ENCODE assay signal across 9 mouse cellular contexts in the genomic region with DNA sequence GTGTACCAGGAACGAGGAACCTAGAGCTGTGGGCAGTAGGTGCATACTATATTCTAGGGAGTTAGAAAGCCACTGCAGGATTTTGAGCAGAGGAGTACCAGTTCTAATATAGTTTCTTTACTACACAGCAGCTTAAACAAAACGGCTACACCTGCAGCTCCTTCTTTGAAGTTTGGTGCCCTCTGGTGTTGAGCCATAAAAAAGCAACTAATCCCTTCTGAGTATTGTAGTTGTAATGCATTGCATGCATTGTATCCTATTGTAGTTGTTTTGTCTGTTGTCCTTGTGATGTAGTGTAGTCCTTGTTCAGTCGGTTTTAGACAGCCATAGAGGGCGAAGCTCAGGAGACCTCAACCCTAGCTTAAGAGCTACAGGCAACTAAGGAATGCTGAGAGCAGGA.
DNase-seq lines count a peak whose midpoint lies in the region; ATAC-seq and TF ChIP-seq lines count a peak whose summit lies in the region.
"Had no signal": no experiment of that assay in that cellular context is flagged by ENCODE, and none has a peak within 500 bp of the region (broad histone marks: within the 10 kb centered on the region; RNA-seq: fewer than 3 reads in every experiment).

No protein-coding gene starts in this region.

- H3K4me3 ChIP-seq in kidney, adult 2 months (ENCODE audit: insufficient read depth, low read depth, low read length) = no peak overlapping the region
- H3K4me3 ChIP-seq in hindbrain, embryonic 16.5 days (ENCODE audit: low read length) = no peak overlapping the region
- no peak overlapping the region for H3K4me3 ChIP-seq in midbrain, embryonic 16.5 days (ENCODE audit: low read depth, low read length)
- no peak overlapping the region for H3K4me3 ChIP-seq in stomach, embryonic 15.5 days (replicated peaks)
- H3K4me3 ChIP-seq: myocyte had no signal

- intact Hi-C loops in left cerebral cortex, postnatal 10 days (cut with DNase I) = loop anchor here (2.0 to 10.0 kb wide), 4 partner anchors 106 to 512 kb away; no protein-coding TSS in a partner anchor

- H3K27ac ChIP-seq in kidney, adult 2 months (ENCODE audit: insufficient read depth, low read depth, low read length) = no peak overlapping the region
- H3K27ac ChIP-seq in hindbrain, embryonic 16.5 days (ENCODE audit: low read depth, low read length) = no peak overlapping the region
- peak overlapping the region; percentile 49 for H3K27ac ChIP-seq in midbrain, embryonic 16.5 days (ENCODE audit: low read length)
- no peak overlapping the region for H3K27ac ChIP-seq in stomach, embryonic 15.5 days

- H3K36me3 ChIP-seq in kidney, adult 2 months (ENCODE audit: control insufficient read depth, insufficient read depth, low read length) = peaks cover 4% of the 10 kb centered on the region
- peaks cover 12% of the 10 kb centered on the region for H3K36me3 ChIP-seq in hindbrain, embryonic 16.5 days (ENCODE audit: control insufficient read depth, insufficient read depth, low read length)
- peaks cover 3% of the 10 kb centered on the region; the same call in 1 of the 2 replicates for H3K36me3 ChIP-seq in midbrain, embryonic 16.5 days (ENCODE audit: control insufficient read depth, insufficient read depth, low read length)
- peaks cover 13% of the 10 kb centered on the region; the same call in 1 of the 2 replicates for H3K36me3 ChIP-seq in stomach, embryonic 15.5 days

- TF ChIP-seq CTCF in kidney, adult 2 months (conservative IDR thresholded peaks at IDR 0.05; ENCODE audit: insufficient read depth, insufficient read length, low read depth, low read length) = 0 out of 2 replicates have a peak, but pooled peaks have one; percentile 21

- no peak overlapping the region for H3K9ac ChIP-seq in hindbrain, embryonic 16.5 days (ENCODE audit: low read depth, low read length)
- H3K9ac ChIP-seq in midbrain, embryonic 16.5 days (ENCODE audit: low read depth, low read length) = no peak overlapping the region
- no peak overlapping the region for H3K9ac ChIP-seq in stomach, embryonic 15.5 days

- H3K4me1 ChIP-seq in kidney, adult 2 months (ENCODE audit: control insufficient read depth, insufficient read depth, low read length) = no peaks in the 10 kb centered on the region
- H3K4me1 ChIP-seq in hindbrain, embryonic 16.5 days (ENCODE audit: control insufficient read depth, insufficient read depth, low read depth, low read length) = peaks cover 3% of the 10 kb centered on the region
- peaks cover 10% of the 10 kb centered on the region for H3K4me1 ChIP-seq in midbrain, embryonic 16.5 days (ENCODE audit: control insufficient read depth, insufficient read depth, low read length)
- H3K4me1 ChIP-seq in stomach, embryonic 15.5 days = no peaks in the 10 kb centered on the region

- H3K27me3 ChIP-seq in kidney, adult 2 months (replicated peaks; ENCODE audit: control insufficient read depth, insufficient read depth, low read length) = no peaks in the 10 kb centered on the region
- H3K27me3 ChIP-seq in hindbrain, embryonic 16.5 days (replicated peaks; ENCODE audit: control insufficient read depth, insufficient read depth, low read length) = no peaks in the 10 kb centered on the region
- no peaks in the 10 kb centered on the region for H3K27me3 ChIP-seq in midbrain, embryonic 16.5 days (ENCODE audit: control insufficient read depth, insufficient read depth, low read depth, low read length)
- no peaks in the 10 kb centered on the region for H3K27me3 ChIP-seq in stomach, embryonic 15.5 days (replicated peaks)

- peak; percentile 57 for ATAC-seq in hindbrain, embryonic 16.5 days
- ATAC-seq in midbrain, embryonic 16.5 days = peak; percentile 61
- peak; percentile 14; the same call in 1 of the 2 replicates for ATAC-seq in stomach, embryonic 15.5 days (ENCODE audit: insufficient read depth, low FRiP score, low read depth)

- TF ChIP-seq POLR2A in kidney, adult 2 months (IDR thresholded peaks at IDR 0.05; ENCODE audit: low read depth, low read length) = no peak

- peak; percentile 77 for DNase-seq in kidney, adult 2 months
- no peak for DNase-seq in kidney, adult 11 months
- DNase-seq in adrenal gland, postnatal 10 days = peak; percentile 79
- DNase-seq in embryo, embryonic 9.5 days (ENCODE audit: extremely low spot score) = peak; percentile 42
- peak; percentile 52 to 62 for DNase-seq in left cerebral cortex, postnatal 10 days (ENCODE audit: extremely low spot score in 1 of 2, low spot score in 2 of 2)

- WGBS in kidney, adult 2 months = 45% methylated on average over 4 of the region's 4 CpGs
- 50% methylated on average over 4 of the region's 4 CpGs for WGBS in hindbrain, embryonic 16.5 days
- WGBS in midbrain, embryonic 16.5 days = 44% methylated on average over 4 of the region's 4 CpGs
- 57% methylated on average over 4 of the region's 4 CpGs for WGBS in stomach, embryonic 15.5 days

- no peaks in the 10 kb centered on the region for H3K9me3 ChIP-seq in hindbrain, embryonic 16.5 days (ENCODE audit: control insufficient read depth, low read length)
- H3K9me3 ChIP-seq in midbrain, embryonic 16.5 days (replicated peaks; ENCODE audit: control insufficient read depth, low read length, poor library complexity, severe bottlenecking) = no peaks in the 10 kb centered on the region
- H3K9me3 ChIP-seq in stomach, embryonic 15.5 days = no peaks in the 10 kb centered on the region

- H3K4me2 ChIP-seq in hindbrain, embryonic 16.5 days (ENCODE audit: low read length) = no peak overlapping the region
- no peak overlapping the region for H3K4me2 ChIP-seq in midbrain, embryonic 16.5 days (ENCODE audit: low read length)
- no peak overlapping the region for H3K4me2 ChIP-seq in stomach, embryonic 15.5 days
